Mouse (Mus musculus) cerebellum, postnatal 4 days (tissue): Measurements from ENCODE around the gene Peli1.
"Not testable (repeated sequence)": the region's sequence is repeated elsewhere in the genome, so short reads cannot be mapped to it uniquely, and the experiment has no call there.

ENCODE experiments used
- DNase-seq, 2 experiments: peaks; one replicate each; pipeline ENCODE4 v3.0.0; 2022; ENCODE audit warnings: low spot score in 2 of 2, mixed read lengths in 1 of 2

Peli1 gene

DNA sequence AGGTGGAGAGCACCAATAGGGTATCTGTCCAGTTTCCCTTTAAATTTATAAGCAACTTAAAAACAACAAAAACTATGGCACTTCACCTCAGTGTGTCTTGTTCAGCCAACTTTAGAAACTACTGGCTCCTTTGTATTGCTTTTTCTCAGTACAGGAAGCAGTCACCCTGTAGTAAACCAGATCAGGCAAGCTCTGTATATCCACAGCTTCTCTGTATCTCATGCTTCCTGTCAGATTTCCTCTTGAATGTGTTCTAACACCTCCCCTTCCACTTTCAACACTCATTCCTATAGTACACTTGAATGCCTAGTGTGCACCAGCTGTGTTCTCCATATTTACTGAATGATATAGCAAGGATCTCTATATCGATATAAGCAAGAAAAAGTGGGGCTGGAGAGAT is 60.6 kb downstream of the Peli1 start:
- no peak for DNase-seq

DNA sequence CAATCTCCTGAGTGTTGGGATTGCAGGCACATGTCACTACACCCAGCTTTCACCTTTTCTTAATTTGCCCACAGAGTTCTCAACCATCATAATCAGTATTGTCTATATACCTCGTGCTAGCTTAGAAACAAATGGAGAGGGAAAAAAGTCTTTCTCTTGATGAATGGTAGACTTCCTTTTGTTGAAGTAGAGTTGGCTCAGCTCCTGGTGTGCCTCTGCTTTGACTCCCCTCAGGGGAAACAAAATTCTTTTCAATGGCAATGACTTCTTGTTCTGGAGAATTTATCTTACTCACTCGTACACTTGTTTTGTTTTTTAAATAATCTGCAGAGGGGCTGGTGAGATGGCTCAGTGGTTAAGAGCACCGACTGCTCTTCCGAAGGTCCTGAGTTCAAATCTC is 62.0 kb downstream of the Peli1 start:
- no peak for DNase-seq

DNA sequence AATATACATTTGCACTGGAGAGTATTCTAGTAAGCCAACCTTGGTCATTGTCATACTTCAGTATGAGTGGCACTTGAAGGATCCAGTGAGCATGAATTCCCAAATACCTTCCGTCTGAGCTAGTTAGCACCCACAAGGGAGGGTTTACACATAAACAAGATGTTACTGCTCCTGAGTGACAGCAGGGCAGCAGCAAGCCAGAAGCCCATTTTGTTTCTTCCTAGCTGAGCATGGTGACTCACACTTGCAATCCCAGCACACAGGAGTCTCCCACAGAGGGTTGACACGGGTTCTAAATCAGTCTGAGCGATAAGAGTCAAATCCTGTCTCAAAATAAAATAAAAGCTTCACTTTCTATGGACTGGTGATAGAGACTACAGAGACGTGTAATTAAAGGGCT is 66.5 kb downstream of the Peli1 start:
- no peak for DNase-seq

DNA sequence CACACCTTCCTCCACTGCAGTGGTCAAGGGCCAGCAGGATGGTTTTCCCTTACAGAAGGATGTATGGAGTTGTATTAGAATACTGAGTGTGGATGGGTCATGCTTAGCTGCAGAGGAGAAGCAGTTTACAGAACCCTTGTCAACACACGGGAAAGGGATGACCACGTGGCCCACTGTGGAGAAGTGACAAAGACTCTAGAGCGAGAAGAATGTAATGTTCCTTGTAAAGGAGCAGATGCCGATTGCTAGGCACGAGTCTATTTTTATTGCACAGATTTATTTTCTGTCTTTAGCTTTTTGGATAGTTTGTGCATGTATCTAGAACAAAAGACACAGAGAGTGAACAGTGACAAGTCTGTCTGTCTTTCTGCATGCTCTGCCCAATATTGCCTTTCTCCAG is 71.0 kb downstream of the Peli1 start:
- no peak for DNase-seq

DNA sequence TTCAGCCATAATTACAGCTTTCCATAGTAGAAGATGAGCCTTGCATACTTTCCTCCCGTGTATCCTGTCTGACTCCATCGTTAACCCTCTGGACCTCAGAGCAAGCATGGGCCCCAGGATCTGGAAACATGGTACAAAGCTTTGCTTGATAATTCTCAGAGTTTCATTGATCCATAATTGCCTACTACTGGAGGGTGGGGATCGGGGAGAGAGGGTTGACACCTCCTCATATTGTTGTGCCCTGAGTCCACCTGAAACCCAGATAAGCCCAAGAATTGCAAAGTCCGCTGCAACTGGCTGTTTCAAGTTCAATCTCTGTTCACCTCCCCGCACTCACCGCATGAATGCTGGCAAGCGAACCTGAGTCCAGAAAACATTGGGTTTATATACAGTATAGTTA is 72.1 kb downstream of the Peli1 start:
- DNase-seq: no peak

DNA sequence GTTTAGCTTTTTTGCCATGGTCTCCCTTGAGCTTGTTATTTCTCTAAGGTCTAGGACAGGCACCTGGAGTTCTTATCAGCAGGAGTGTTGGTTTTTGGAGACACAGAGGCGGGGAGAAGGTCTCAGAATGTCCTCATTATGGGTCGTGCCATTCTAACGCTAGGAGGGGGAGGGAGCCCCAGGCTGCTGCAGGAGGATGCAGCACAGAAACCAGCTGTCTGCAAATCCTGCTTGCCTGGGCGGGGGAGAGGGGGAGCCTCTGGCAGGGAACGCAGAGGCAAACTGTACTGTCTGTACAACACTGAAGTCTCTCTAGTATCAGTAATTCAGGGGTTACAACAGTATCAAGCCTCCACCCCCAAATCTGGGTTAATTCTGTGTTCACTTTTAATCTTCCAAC is 72.6 kb downstream of the Peli1 start:
- no peak for DNase-seq

DNA sequence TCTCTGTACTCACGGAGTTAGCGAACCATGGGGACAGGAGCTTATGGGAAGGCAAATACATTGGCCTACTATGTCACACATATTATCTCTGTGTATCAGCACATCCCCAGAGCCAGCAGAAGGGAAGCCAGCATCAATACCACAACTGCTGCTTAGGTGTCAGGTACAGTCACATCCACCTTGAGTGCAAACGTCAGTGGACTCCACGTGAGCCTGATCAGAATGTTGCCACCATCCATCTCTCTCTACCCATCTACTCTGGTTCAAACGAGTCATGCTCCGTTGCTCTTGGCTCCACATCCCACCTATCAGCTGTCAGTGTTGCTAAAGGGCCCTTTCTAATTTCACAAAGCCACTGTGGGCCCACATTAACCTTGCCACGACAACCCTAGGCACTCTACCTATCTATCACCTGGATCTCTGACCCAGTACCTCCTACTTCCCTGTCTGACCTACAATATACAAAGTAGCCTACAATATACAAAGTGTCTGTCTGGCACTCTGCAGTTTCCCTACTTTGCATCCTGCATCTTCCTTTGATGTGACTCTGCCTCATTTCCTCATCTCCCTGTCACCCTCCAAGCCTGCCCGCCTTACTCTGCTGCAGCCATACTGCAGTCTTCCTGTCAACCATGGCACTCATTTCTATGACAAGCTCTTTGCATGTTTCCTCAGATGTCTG is 73.4 kb downstream of the Peli1 start:
- no peak for DNase-seq

DNA sequence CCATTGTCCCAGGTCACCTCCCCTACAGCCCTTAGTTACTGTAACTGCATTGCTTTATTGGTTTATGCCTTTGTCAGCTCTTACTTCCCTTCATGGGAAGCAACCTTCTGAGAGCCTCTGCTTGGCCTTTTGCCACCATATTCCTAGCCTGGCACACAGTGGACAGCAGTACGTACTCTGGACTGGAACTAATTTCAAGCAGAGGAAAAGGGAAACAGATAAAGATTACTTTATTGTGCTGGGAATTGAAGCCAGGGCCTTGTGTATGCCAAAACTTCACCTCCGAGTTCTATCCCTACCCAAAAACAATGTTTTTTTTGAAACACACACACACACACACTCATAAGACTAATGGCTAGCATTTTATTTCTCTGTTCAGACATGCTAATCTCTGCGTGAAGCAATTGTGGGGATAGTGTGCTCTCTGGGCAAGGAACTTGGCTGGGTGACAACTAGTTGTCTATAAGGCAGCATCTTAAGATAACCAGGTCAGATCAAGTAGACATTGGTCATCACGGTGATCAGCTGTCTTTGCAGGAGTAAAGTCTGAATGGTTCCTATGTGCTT is 74.0 kb downstream of the Peli1 start:
- DNase-seq: no peak

DNA sequence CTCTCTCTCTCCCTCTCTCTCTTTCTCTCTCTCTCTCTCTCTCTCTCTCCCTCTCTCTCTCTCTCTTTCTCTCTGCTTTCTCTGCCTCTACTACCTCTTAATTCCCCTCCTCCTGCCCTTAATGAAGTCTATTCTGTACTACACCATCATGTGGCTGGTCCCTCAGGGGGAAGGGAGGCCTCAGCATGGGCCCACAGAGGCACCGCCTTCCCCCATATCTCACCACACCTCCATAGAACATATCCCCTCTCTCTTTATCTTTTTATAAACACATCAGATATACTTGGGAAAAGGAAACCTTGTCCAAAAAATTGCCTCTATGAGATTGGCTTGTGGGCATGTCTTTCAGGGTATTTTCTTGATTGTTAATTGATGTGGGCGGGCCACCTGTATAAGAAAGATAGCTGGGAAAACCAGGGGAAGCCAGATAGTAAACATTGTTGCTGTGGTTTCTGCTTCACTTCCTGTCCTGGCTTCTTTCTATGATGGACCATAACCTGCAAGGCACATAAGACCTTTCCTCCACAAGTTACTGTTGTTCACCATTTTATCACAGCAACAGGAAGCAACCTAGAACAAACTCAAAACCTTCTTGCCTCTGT is 75.5 kb downstream of the Peli1 start:
- no peak for DNase-seq

DNA sequence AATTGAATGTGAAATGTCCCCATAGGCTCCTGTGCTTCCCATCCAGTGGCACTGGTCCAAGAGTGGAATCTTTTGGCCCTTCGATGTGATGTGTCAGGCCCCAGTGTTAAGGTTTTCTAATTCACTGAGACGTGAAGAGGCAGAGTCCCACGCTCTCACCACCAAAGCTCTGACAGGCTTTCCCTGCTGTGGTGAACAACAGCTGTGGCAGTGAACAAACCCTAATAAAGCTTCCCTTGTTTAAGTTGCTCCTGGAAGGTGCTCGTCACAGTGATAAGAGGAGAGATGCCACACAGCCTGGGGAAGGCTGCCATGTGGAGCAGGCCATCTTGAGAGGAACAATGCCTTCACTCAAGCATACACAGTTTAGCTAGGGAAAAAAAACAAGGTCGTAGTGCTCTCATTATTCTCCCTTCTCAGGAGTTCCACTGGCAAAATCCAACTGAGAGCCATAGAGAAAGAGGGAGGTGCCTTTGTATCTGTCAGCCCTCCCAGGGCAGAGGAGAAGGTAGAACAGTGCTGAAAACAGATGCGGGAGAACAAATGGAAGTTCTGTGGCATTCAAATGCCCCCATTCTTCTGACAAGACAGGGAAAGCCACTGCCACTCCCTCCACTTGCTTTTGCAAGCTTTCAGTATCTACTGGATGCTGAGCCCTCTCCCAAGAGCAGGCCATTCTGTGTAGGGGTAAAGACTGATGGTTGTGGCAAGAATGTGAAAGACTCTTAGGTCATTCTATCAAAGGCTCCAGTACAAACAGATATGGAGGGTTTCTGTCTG is 77.9 kb downstream of the Peli1 start:
- no peak for DNase-seq

DNA sequence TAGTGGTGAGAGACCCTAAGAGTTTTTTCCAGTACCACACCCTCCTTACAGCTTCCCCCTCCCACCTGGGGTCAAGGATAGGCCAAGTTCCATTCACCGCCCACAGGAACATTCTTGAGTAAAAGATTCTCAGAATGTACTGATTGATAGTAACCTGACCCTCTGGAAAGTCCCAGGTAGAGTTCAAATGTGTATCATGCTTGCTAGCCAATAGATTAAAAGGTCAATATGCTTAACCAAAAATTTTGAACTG is 78.4 kb downstream of the Peli1 start:
- DNase-seq: not testable (repeated sequence)

DNA sequence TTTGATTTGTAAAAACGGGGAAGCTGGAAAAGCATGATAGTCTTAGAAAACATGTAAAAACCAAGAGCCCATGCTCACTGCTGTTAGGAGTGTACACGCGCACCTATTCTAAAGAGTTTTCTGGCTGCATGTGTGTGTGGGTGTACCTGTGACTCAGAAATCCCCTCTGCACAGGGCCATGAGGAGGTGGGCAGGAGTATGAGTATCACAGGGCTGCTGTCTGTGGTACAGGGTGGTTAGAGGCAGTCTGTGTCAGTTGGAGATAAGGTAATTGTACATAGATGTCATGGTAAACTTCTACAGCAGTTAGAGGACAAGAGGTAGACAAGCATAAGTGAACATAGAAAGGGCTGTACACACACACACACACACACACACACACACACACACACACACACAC is 81.2 kb downstream of the Peli1 start:
- DNase-seq: no peak

DNA sequence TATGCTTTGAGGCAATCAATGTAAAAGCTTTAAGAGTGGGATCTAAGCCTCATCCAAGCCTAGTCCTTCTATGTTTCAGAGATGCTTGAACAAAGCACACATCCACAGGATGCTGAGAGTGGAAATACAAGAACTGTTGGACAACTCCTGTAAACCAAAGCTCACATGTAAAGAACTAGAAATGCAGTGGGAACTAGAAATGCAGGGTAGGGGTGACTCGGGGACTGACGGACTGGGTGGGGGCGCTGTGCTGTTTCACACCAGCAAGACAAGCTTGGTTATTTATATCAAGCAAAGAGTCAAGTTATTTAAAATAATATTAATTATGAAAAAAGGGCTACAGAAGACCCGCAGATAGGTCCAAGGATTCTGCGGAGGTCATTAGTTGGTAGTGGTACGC is 82.8 kb downstream of the Peli1 start:
- no peak for DNase-seq

DNA sequence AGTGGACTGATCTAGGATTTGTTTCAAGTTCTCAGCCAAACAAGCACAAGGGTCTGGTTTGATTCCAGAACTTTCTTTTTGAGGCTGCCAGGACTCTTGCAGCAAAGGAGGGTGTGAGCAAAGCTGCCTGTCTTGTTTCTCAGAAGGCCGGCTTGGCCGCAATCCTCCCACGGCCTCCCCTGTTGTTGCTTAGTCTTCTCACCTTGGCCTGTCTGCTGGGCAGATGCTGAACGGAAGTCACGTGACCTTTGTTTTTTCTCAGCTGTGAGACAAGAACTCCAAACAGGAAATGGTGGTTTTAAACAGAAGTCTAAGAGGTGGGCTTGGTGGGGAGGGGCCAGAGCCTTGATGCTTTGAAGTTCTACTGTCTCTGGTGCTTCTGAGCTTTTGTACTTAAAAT is 83.3 kb downstream of the Peli1 start:
- no peak for DNase-seq

DNA sequence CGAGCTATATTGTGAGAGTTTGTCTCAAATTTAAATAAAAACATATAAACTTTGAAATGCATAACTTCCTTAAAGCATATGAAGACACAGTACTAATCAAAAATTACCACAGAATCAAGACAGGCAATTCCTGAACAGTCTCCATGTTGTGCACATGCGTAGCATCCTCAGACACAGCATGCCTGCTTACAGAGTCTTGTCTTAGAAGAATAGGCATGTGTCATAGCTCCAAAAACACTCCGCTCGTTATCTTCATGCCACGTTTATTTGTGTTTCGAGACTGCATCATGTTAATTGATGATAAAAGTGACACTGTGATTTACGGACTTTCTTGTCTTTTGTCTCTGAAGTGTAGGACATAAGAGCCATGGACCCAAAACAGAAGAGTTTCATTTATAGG is 84.0 kb downstream of the Peli1 start:
- no peak for DNase-seq

DNA sequence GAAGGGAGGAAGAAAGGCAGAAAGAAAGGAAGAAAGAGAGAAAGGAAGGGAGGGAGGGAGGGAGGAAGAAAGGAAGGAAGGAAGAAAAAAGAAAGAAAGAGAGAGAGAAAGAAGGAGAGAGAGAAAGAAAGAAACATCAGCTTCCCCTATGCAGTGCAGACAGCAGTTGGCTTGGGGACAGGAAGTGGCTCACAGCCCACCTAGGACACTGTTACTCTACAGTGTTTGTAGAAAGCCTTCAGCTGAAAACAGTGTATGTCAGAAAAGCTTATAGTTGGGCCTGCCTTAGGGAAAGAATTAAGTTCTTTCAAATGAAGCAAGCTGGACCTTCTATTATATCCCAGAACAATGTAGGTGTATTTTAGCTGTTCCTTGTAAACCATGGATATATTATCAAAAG is 85.4 kb downstream of the Peli1 start:
- no peak for DNase-seq

DNA sequence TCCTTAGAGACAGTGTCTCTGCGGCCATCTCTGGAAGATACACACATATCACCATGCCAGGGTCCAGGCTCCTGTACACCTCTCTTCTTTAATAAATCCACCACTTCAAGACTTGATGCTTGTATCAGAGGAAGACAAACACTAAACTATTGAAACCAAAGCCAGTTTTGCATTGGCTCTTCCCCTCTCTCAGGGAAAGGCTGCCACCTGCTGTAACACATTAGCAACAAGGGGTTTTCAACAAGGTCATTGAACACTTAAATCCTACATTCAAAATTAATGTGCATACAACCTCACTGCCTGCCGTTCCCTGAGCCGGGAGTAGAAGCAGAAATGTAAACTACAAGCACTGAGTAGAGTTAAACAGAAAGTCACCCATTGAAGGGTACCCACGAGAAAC is 87.3 kb downstream of the Peli1 start:
- DNase-seq: no peak

DNA sequence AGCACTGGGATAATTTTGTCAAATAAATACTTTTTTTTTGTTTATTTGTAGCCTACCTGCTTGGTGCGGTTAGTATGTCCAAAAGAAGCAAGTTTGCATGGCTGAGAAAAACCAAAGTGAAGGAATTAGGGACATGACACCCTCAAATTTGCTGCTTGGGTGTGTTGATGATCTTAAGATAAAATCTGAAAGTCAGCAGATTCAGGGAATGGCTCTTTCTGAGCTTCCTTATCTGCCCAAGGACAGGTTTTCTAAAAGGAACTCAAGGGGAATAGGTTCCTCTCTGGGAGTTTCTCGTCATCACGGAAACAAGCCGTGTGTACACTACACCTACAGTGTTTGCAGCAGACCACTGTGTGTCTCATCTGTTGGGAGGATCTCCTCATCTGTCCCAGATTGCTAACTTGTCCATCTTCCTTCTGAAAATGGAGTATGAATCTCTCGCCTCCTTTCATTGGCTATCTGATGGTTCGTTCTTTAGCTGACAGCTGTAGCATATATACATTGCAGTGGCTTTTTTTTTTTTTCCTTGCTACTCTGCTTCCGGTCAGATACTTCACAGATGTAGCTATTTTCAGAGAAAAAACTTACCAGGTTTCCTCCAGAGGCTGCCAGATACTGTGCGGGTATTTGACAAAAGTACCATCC is 88.0 kb downstream of the Peli1 start:
- no peak for DNase-seq

DNA sequence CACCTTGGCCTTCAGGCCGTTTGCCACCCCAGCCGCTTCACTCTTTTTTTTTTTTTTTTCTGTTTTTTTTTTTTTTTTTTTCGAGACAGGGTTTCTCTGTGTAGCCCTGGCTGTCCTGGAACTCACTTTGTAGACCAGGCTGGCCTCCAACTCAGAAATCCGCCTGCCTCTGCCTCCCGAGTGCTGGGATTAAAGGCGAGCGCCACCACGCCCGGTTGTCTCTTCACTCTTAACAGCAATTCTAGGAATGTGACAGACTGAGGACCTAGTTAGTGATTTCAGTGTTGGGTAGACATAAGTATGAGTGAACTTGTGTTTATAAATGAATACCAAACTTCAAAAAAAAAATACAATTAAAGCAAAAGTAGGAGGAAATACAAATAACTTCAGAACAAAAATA is 88.8 kb downstream of the Peli1 start:
- DNase-seq: not testable (repeated sequence)

DNA sequence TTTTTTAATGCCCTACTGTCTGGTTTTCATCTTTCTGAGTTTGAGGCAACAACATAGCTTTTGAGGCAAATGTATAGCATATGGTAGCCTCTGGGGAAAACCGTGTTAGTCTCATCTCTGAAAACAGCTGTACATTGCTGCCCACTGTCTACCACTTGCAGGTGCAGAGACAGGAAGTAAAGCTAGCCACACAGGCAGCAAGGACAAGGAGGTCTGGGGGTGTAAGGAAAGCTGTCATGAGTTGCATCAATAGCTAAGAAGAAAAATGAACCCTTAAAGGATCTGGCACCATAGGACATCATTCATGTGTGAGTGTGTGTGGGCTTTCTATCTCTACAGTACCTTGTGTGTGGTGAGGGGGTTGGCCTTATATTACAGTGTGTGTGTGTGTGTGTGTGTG is 89.6 kb downstream of the Peli1 start:
- DNase-seq: no peak

DNA sequence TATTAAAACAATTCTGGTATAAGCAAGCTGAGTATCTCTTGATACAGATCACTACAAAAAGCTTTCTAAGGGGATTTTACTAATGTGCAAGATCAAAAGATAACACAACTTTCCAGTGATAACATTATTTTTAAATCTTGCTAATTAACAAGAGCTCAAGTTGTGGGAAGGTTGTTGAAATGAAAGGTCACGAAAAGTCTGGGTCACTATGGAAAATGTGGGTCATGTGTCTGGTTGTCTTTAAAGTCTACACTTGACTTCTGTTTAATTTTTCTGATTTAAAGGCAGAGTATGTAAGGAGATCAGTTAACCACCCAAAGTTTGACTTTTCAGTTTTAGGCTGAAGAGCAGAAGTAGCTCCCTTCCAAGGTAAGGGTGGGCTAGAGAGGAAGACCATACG is 90.5 kb downstream of the Peli1 start:
- DNase-seq: no peak

DNA sequence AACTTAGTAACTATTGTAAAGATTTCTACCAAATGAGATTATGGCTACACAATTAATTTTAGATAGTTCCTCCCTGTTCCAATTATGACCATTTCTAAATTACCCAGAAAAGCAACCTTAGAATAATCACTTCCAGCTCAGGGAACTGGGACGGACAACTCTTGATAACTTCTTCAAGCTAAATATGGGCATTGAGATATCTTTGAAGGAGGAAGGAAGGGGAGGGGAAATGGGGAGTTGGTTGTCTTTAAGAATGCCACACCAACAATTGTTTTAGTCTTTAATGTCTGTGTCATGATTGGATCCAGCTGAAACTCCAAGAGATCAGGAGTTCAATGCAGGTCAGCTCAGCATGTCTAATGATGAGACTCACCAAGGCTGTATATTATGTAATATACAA is 91.6 kb downstream of the Peli1 start:
- no peak for DNase-seq

DNA sequence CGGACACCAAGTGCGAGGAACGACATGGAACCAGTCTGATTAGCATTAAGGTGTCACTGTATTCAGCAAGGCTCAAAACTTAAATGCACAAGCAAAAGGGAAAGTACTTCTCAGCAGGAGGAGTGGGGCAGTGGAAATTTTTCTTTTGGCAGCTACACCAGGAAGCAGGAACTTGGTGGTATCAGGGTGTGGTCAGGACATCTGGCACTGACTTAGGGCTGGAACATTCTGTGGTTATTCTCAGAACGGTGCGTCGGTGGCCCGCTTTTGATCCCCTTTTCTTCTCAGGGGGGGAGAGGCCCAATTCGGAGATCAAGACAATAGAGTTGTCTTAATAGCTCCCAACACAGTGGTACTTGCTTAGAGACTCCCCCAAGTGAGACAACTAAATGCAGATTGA is 100.7 kb downstream of the Peli1 start:
- not testable (repeated sequence) for DNase-seq
